Mouse (Mus musculus): ENCODE measurements around the gene Mymk. TPM values are rescaled to one million over a fixed set of nuclear protein-coding genes. Genes with fewer than 3 reads are reported as not detected.

Gene Mymk
- total RNA-seq, 2 experiments from 2014 or later, result 0.75 TPM; not detected in 1

DNA sequence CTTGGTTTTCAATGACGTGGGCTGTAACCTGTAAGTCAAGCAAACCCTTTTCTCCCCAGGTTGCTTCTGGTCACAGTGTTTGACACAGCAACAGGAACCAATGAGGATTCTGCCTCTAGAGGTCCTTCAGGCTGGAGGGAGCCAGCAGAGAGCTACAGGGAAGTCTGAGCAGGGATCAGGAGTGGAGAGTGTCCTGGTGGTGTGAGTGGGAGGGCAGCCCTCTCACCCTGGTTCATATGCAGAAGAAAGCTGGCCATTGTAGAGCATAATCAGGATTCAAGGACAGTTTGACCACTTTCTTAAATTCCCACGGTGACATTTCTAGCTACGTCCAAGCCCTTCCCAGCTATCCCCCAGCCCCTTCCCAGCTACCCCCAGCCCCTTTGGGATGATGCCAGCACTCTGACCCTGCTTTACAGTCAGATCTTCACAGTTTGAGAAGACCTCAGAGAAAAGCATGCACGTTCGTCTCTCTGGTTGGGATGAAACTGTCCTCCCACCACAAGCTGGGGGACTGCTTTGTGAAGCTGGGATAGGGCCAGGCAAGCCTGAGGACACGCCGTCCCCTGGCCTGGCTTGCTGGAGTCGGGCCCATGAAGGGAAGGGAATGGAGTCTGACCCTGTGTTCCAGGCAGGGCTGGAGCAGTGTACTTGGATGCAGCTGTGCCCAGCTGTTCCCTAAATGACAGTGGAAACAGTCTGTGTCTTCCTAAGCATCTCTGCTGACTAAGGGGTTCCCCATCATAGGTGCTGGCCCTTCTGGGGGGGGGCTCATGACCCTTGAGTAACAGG, 25.8 kb downstream of the Mymk start:
- intact Hi-C loops (cut with DNase I), result no loop called here
- H3K27ac ChIP-seq, result no peak overlapping the region
- DNase-seq (ENCODE audit: extremely low spot score in 1 of 2, low spot score in 2 of 2), result no peak
- H3K4me3 ChIP-seq, result no peak overlapping the region
- no peak for TF ChIP-seq CTCF (IDR thresholded peaks at IDR 0.05)

GRCm38 (mm10) chr2:27044641-27045040, 27.3 kb downstream of the Mymk start:
- Histone ChIP-seq H3K27ac (no peak overlapping the region), H3K4me3 (no peak overlapping the region)
- intact Hi-C loops (cut with DNase I), result loop anchor here (5.0 kb wide), 1 partner anchor 83 kb away; no protein-coding TSS in a partner anchor
- DNase-seq (ENCODE audit: extremely low spot score in 1 of 2, low spot score in 2 of 2), result no peak
- TF ChIP-seq CTCF (IDR thresholded peaks at IDR 0.05), result no peak

DNA sequence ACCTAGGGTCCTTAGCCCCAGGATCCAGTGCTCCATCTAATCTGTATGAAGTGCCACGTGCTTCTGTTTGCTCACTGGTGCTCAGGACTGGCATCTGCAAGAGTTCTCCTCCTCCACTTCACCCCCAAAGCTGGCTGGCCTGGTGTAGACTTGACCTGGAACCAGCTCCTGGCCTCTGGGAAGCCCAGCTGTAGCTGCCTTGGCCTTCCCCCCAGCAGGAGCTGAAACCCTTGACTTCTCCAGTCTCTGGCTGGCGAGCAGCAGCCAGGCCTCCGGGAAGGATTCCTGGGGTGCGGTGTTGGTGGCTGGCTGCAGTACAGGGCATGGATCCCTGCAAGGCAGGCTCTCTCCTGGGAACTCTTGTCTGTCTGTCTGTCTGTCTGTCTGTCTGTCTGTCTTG, 27.8 kb downstream of the Mymk start:
- TF ChIP-seq CTCF (IDR thresholded peaks at IDR 0.05), result no peak
- intact Hi-C loops (cut with DNase I), result loop anchor here (5.0 kb wide), 1 partner anchor 83 kb away; no protein-coding TSS in a partner anchor
- Histone ChIP-seq H3K4me3 (no peak overlapping the region), H3K27ac (no peak overlapping the region)
- DNase-seq (ENCODE audit: extremely low spot score in 1 of 2, low spot score in 2 of 2), result no peak

DNA sequence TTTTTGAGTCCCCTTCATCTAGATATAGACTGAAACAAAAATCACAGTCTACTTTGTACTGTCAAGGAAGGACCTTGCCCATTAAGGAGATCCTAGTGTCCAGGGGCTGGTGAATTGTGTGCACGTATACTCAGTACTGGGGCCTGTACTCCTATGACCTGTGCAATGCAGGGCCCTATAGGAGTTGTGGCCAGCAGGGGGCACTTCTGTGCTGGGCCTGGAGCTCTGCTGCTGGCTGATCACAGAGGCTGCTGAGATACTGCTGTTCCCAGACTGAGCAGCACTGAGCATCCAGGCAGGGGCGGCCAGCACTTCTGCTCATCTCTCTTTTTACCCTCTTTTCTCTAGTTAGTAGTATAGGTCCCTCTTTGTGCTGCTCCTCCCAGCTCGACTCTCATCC, 28.5 kb downstream of the Mymk start:
- peak; percentile 91 for TF ChIP-seq CTCF (IDR thresholded peaks at IDR 0.05)
- H3K4me3 ChIP-seq, result no peak overlapping the region
- peak; percentile 87 to 90 for DNase-seq (ENCODE audit: extremely low spot score in 1 of 2, low spot score in 2 of 2)
- H3K27ac ChIP-seq, result no peak overlapping the region
- intact Hi-C loops (cut with DNase I), result loop anchor here (1.0 to 5.0 kb wide), 2 partner anchors 84 to 194 kb away; no protein-coding TSS in a partner anchor

- no peak for TF ChIP-seq CTCF (IDR thresholded peaks at IDR 0.05)
- intact Hi-C loops (cut with DNase I), result loop anchor here (5.0 kb wide), 1 partner anchor 85 kb away; no protein-coding TSS in a partner anchor
- no peak for DNase-seq (ENCODE audit: extremely low spot score in 1 of 2, low spot score in 2 of 2)
- no peak overlapping the region for H3K27ac ChIP-seq
- H3K4me3 ChIP-seq, result no peak overlapping the region
Observed at GRCm38 (mm10) chr2:27042131-27042844, 29.7 kb downstream of the Mymk start.

- intact Hi-C loops (cut with DNase I), result loop anchor here (2.0 to 5.0 kb wide), 2 partner anchors 192 to 392 kb away; no protein-coding TSS in a partner anchor
- Histone ChIP-seq H3K4me3 (no peak overlapping the region), H3K27ac (no peak overlapping the region)
- no peak for DNase-seq (ENCODE audit: extremely low spot score in 1 of 2, low spot score in 2 of 2)
- TF ChIP-seq CTCF (IDR thresholded peaks at IDR 0.05), result peak; percentile 52
Observed at GRCm38 (mm10) chr2:27039286-27039685, 32.7 kb downstream of the Mymk start.

DNA sequence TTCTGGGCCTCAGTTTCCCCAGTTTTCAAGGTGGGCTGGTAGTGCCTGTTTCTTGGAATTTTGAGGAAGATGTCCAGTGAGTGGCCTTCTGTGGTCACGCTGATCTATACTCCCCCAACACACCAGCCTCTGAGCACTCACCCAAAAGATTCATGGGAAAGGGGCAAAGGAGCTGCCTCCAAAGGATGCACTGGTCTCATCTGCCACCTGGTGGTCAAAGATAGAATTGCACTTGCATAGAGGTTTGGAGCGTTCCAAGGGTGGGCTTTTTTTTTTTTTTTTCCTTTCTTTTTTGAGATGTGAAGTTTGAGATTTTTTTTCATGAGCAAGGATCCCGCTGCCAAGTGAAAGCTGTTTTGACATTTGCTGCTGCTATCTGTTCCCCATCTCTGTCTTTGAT, 33.4 kb downstream of the Mymk start:
- DNase-seq (ENCODE audit: extremely low spot score in 1 of 2, low spot score in 2 of 2), result peak; percentile 62 to 66
- no peak overlapping the region for H3K4me3 ChIP-seq
- no peak overlapping the region for H3K27ac ChIP-seq
- peak; percentile 95 for TF ChIP-seq CTCF (IDR thresholded peaks at IDR 0.05)
- intact Hi-C loops (cut with DNase I), result loop anchor here (1.0 to 5.0 kb wide), 3 partner anchors 21 to 391 kb away; no protein-coding TSS in a partner anchor

GRCm38 (mm10) chr2:27037008-27037407, 35.0 kb downstream of the Mymk start:
- no peak overlapping the region for H3K4me3 ChIP-seq
- no peak overlapping the region for H3K27ac ChIP-seq
- no peak for TF ChIP-seq CTCF (IDR thresholded peaks at IDR 0.05)
- intact Hi-C loops (cut with DNase I), result loop anchor here (5.0 kb wide), 1 partner anchor 390 kb away; no protein-coding TSS in a partner anchor
- DNase-seq (ENCODE audit: extremely low spot score in 1 of 2, low spot score in 2 of 2), result no peak

DNA sequence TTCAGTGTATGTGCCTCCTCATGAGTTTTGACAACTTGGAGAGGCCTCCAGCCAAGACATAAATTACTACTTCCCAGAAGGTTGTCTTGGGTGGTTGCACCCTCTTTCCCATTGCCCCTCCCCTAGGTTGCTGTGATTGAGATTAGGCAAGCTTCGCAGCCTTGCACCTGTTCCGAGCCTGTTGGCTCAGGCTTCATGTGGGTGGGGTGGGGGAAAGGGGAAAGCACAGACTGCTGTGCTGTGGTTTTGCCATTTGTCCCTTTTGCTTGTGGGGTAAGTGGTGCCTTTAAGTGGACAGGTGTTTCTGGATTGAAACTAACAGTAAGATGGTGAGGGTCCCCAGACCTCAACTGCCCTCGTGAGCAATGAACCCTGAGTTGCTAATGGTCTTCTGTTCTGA, 36.0 kb downstream of the Mymk start:
- intact Hi-C loops (cut with DNase I), result loop anchor here (5.0 kb wide), 1 partner anchor 389 kb away; no protein-coding TSS in a partner anchor
- no peak for TF ChIP-seq CTCF (IDR thresholded peaks at IDR 0.05)
- Histone ChIP-seq H3K27ac (no peak overlapping the region), H3K4me3 (no peak overlapping the region)
- no peak for DNase-seq (ENCODE audit: extremely low spot score in 1 of 2, low spot score in 2 of 2)

GRCm38 (mm10) chr2:27032361-27032760, 39.6 kb downstream of the Mymk start:
- DNase-seq (ENCODE audit: extremely low spot score in 1 of 2, low spot score in 2 of 2), result no peak
- no peak overlapping the region for H3K4me3 ChIP-seq
- intact Hi-C loops (cut with DNase I), result no loop called here
- H3K27ac ChIP-seq, result no peak overlapping the region
- TF ChIP-seq CTCF (IDR thresholded peaks at IDR 0.05), result peak; percentile 32

DNA sequence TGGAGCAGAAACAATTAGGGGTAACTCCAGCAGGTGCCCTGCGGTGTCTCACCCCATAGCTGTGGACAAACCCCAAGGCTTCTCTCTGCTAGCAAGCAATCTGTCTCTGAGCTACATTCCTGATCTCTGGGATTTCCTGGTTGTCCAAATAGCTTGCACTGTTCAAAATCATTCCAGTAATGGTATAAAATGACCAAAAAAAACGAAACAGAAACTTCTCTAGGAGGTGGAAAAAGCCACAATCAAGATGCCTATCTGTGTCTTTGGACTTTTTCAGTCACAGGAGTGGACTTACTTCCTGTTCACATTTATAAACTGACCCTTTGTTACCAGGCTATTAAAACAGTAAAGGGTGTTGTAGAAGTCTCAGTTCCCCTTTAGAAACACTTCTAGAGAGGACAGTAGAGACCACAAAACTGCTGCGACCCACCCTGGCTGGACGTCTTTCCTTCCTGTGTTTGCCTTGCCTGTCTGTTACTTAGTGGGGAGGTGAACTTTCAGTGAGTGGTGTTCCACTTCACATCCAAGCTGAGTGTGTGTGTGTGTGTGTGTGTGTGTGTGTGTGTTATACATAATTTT, 43.5 kb downstream of the Mymk start:
- no peak for DNase-seq (ENCODE audit: extremely low spot score in 1 of 2, low spot score in 2 of 2)
- peak overlapping the region; percentile 89 for H3K27ac ChIP-seq
- no peak for TF ChIP-seq CTCF (IDR thresholded peaks at IDR 0.05)
- peak overlapping the region; percentile 62 for H3K4me3 ChIP-seq
- intact Hi-C loops (cut with DNase I), result loop anchor here (5.0 to 10.0 kb wide), 2 partner anchors 96 to 114 kb away; partner anchors contain the start of genes Med22, Rpl7a, Stkld1 and Surf1

Data from left cerebral cortex, adult 2 months (tissue).